Mouse (Mus musculus) cerebellum, adult 8-10 months (tissue): ENCODE measurements around the gene Spats2.

Source experiments
- DNase-seq: peaks from one replicate; pipeline ENCODE4 v3.0.0; 2022

Gene Spats2

GRCm38 (mm10) chr15:99098493-99098861, 27.2 kb upstream of the Spats2 start:
- DNase-seq = no peak

GRCm38 (mm10) chr15:99099139-99099556, 26.6 kb upstream of the Spats2 start:
- peak; percentile 35 for DNase-seq

- no peak for DNase-seq
Observed at GRCm38 (mm10) chr15:99099984-99100383, 25.7 kb upstream of the Spats2 start.

GRCm38 (mm10) chr15:99105238-99105637, 20.5 kb upstream of the Spats2 start:
- DNase-seq = no peak

DNA sequence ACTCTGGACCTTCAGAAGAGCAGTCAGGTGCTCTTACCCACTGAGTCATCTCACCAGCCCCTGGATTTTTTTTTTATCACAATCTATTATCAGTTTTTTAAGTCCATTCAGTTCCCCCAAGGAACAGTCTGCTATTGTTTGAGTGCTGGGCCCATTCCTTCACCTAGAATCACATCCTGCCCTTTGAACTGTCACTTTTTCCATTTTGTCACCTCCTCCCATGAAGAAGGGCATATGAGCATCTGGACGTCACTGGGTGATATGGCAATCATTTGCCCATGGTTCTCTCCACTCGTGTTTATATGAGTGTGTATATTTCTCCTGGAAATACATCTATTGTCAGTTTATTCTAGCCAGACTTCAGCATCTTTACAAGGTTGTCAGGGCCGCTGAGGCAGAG, 17.9 kb upstream of the Spats2 start:
- no peak for DNase-seq

DNA sequence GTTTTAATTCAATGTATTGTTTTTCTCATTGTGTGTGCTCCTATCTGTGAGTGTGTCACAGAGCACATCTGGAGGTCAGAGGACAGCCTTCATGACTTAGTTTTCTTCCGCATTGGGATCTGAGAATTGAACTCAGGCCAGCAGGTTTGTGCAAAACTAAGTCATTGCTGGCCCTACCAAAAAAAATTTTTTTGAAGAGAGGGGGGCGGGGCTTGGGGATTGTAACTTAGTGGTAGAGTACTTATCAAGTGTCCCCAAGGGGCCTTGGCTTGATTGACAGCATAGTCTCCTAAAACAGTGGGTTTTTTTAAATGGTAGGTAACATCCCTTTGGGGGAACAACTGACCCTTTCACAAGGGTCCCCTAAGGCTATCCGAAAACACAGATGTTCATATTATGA, 14.6 kb upstream of the Spats2 start:
- DNase-seq = no peak

DNA sequence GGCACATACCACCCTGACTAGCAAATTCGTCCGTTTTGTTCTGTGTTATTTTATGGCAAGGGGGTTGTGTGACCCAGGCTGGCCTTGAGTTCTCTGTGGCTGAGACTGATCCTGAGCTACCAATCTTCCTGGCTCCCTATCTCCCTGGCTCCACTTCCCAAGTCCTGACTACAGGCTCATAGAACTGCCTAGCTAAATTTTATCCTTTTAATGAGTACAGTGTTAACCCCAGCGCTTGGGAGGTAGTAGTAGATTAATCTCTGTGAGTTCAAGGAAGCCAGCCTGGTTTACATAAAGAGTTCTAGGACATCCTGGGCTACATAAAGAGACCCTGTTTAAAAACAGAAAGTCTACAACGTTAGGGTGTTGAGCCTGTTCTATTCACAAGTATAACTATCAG, 13.9 kb upstream of the Spats2 start:
- no peak for DNase-seq

DNA sequence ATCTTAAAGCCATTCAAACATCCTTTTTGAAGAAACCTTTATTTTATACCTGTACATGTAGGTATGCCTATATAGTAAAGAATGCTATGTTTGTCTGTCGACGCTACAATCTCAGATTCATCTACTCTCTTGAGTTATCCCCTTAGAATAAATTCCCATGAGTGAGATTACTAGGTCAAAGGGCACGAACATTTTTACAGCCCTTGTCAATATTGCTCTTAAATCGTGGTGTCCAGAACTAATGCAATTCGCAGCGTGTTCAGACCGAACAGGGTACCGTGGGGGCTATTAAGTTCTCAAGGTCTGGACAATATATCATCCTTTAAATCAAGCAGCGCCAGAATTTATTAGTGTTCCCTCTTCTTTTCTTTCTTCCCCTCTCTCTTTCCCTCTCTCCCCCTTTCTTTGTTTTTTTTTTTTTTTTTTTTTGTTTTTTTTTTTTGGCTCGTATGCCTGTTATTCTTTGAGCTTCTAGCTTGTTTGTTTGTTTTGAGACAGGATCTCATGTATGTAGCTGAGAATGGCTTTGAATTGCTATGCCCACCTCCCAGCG, 12.8 kb upstream of the Spats2 start:
- DNase-seq = no peak

DNA sequence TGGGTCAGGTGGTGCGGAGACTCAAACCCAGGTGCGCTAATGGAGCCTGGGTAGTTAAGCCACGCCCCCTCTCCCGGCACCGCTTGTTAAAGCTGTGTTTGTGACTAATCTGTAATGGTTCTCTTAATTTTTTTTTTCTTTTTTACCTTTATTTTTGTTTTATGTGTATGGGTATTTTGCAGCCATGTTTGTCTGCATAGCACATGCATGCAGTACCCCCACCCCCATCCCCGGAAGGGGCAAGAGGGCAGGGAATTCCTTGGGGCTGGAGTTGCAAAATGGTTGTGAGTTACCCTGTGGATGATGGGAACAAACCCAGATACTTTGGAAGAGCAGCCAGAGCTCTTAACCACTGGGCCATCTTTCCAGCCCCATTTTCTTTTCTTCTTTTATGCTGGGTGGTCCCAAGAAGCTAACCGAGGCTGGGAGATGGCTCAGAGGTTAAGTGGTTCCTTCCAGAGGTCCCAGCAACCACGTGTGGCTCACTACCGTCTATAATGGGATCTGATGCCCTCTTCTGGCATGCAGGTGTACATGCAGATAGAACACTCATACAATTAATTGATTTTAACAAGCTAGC, 12.2 kb upstream of the Spats2 start:
- DNase-seq = no peak

GRCm38 (mm10) chr15:99114312-99115064, 11.2 kb upstream of the Spats2 start:
- no peak for DNase-seq

GRCm38 (mm10) chr15:99115065-99115423, 10.7 kb upstream of the Spats2 start:
- no peak for DNase-seq

- DNase-seq = no peak
Observed at GRCm38 (mm10) chr15:99116539-99116938, 9.2 kb upstream of the Spats2 start.

- no peak for DNase-seq
Observed at GRCm38 (mm10) chr15:99120814-99121213, 4.9 kb upstream of the Spats2 start.

DNA sequence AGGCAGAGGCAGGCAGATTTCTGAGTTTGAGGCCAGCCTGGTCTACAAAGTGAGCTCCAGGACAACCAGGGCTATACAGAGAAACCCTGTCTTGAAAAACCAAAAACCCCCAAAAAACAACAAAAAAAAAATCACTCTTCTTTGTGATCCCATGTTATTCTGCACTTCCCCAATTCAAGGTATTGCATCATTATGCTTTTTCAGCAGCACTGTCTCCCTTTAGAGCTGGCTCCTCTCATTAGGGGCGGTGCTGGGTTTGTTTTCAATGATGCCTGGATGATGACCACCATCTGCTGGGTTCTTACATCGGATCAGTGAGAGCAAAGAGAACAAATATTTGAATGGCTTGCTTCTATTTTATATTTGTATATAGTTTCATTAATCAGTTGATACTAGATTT, 3.1 kb upstream of the Spats2 start:
- no peak for DNase-seq

- DNase-seq = peak; percentile 89
Observed at GRCm38 (mm10) chr15:99126081-99126815, 532 bp downstream of the Spats2 start.

GRCm38 (mm10) chr15:99126816-99127365, 1.2 kb downstream of the Spats2 start:
- DNase-seq = peak; percentile 18

- DNase-seq = no peak
Observed at GRCm38 (mm10) chr15:99127851-99128522, 2.3 kb downstream of the Spats2 start.

DNA sequence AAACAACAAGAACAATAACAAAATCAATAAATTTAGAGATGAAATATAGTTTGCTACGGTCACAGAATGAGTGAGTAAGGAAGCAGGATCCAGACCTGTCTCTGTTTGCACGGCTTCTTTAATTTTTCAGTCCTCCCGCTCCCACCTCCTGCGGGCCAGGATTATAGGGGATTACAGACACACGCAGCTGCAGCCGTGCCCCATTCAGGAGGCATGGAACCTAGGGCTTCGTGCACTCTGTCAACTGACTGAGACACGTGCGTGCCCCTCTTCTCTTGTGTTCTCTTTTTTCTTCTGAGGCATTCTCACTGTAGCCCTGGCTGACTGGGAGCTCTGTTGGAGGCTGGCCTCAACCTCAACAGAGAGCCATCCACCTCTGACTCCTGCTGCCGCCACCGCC, 3.7 kb downstream of the Spats2 start:
- DNase-seq = no peak

- DNase-seq = no peak
Observed at GRCm38 (mm10) chr15:99129956-99130910, 4.5 kb downstream of the Spats2 start.

DNA sequence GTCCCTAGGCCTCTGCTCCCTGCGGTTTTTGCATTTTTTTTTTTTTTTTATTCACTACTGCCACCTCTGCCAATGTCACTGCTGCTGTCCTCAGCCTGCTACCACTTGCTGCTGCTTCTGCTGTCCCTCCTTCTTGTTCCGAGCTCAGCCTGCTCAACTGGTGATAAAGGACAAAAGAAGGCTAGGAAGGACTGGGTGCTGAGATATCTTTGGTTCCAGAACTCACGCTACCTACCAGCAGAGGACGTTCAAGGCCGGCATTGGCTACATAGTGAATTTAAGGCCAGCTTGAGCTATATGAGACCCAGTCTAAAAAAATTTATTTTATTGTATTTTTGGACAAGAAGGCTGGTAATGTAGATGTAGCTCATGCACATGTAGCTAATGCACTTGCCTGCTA, 12.7 kb downstream of the Spats2 start:
- no peak for DNase-seq

DNA sequence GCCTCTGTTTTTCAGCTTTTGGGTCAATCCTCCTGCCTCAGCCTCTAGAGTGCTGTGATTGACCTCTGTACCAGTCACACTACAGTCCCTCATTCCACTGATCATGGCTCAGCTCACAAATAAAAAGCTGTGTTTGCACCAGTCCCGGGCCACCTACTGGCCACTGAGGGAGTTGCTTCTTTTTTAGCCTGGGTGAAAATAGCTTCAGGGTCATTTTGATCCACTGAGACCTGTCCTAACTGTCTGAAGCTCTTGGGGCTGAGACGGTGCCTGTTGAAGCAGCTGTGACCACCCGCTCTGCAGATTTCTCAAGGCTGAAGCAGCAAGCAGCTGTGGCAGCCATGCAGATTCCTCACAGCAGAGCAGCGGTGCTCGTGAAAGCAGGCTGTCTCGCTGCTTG, 14.0 kb downstream of the Spats2 start:
- peak; percentile 54 for DNase-seq

- DNase-seq = no peak
Observed at GRCm38 (mm10) chr15:99150516-99150915, 24.8 kb downstream of the Spats2 start.
